Mouse (Mus musculus): ENCODE measurements around the gene Jak3.

DNA sequence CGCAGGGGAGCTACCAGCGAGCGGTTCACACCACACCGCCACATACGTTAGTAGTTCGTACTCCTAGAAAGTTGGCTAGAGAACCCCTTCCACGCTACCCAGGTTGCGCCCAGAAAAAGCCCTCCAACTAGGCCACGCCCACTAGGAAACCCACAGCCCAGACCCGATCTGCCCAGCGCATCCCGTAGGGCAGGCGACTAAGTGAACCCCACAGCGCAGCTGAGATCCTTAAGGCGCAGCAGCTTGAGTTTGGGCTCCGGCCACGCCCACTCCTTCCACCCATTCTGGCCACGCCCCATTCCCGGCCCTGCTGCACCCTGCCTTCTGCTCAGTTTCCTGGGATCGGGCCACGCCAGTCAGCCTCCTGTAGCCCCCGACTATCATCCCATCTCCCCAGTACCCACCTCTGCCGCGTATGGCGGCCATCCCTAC lies 46.3 kb upstream of the Jak3 start:
- TF ChIP-seq POLR2A (IDR thresholded peaks at IDR 0.05; ENCODE audit: insufficient read depth, low read depth, low read length) (no peak), CTCF (IDR thresholded peaks at IDR 0.05; ENCODE audit: insufficient read depth, low read depth, low read length) (no peak)
